Mouse (Mus musculus): ENCODE data around the gene Nmur1. TPM values are rescaled to one million over a fixed set of nuclear protein-coding genes. Genes with fewer than 3 reads are reported as not detected.

Nmur1 gene
- polyA plus RNA-seq, 1 experiment: not detected

- H3K27ac ChIP-seq (ENCODE audit: insufficient read depth, low read depth, low read length): no peak overlapping the region
- TF ChIP-seq POLR2A (IDR thresholded peaks at IDR 0.05; ENCODE audit: borderline replicate concordance, low read depth, low read length) (no peak), CTCF (IDR thresholded peaks at IDR 0.05; ENCODE audit: low read depth, low read length) (peak; percentile 69)
- no peak overlapping the region for H3K4me3 ChIP-seq (ENCODE audit: insufficient read depth, low read length)
Measured at GRCm38 (mm10) chr1:86371997-86372396, 54.0 kb downstream of the Nmur1 start.

GRCm38 (mm10) chr1:86368086-86368485 lies 57.9 kb downstream of the Nmur1 start:
- Histone ChIP-seq H3K4me3 (ENCODE audit: insufficient read depth, low read length) (no peak overlapping the region), H3K4me1 (ENCODE audit: control insufficient read depth, insufficient read depth, low read length) (no peaks in the 10 kb centered on the region; the same call in 1 of the 2 replicates), H3K27ac (ENCODE audit: insufficient read depth, low read depth, low read length) (no peak overlapping the region)
- TF ChIP-seq POLR2A (IDR thresholded peaks at IDR 0.05; ENCODE audit: borderline replicate concordance, low read depth, low read length) (no peak), CTCF (IDR thresholded peaks at IDR 0.05; ENCODE audit: low read depth, low read length) (no peak)

More at GRCm38 (mm10) chr1:86371997-86372396, 54.0 kb downstream of the Nmur1 start:
- no peaks in the 10 kb centered on the region for H3K4me1 ChIP-seq (ENCODE audit: control insufficient read depth, insufficient read depth, low read length)

GRCm38 (mm10) chr1:86363671-86364070 lies 62.4 kb downstream of the Nmur1 start:
- no peak overlapping the region for H3K4me3 ChIP-seq (ENCODE audit: insufficient read depth, low read length)
- H3K27ac ChIP-seq (ENCODE audit: insufficient read depth, low read depth, low read length): no peak overlapping the region
- H3K4me1 ChIP-seq (ENCODE audit: control insufficient read depth, insufficient read depth, low read length): peaks cover 11% of the 10 kb centered on the region
- TF ChIP-seq CTCF (IDR thresholded peaks at IDR 0.05; ENCODE audit: low read depth, low read length) (peak; percentile 37; the same call in 1 of the 2 replicates), POLR2A (IDR thresholded peaks at IDR 0.05; ENCODE audit: borderline replicate concordance, low read depth, low read length) (no peak)

- TF ChIP-seq POLR2A (IDR thresholded peaks at IDR 0.05; ENCODE audit: borderline replicate concordance, low read depth, low read length) (no peak), CTCF (IDR thresholded peaks at IDR 0.05; ENCODE audit: low read depth, low read length) (no peak)
- no peak overlapping the region for H3K4me3 ChIP-seq (ENCODE audit: insufficient read depth, low read length)
- H3K27ac ChIP-seq (ENCODE audit: insufficient read depth, low read depth, low read length): no peak overlapping the region
- peaks cover 13% of the 10 kb centered on the region for H3K4me1 ChIP-seq (ENCODE audit: control insufficient read depth, insufficient read depth, low read length)
Measured at GRCm38 (mm10) chr1:86361852-86362615, 64.0 kb downstream of the Nmur1 start.

GRCm38 (mm10) chr1:86360441-86360840 lies 65.6 kb downstream of the Nmur1 start:
- H3K27ac ChIP-seq (ENCODE audit: insufficient read depth, low read depth, low read length): 0 out of 2 replicates have a peak overlapping the region, but pooled peaks have one; percentile 15
- H3K4me3 ChIP-seq (ENCODE audit: insufficient read depth, low read length): peak overlapping the region; percentile 71
- peaks cover 21% of the 10 kb centered on the region for H3K4me1 ChIP-seq (ENCODE audit: control insufficient read depth, insufficient read depth, low read length)
- TF ChIP-seq CTCF (IDR thresholded peaks at IDR 0.05; ENCODE audit: low read depth, low read length) (no peak), POLR2A (IDR thresholded peaks at IDR 0.05; ENCODE audit: borderline replicate concordance, low read depth, low read length) (no peak)

GRCm38 (mm10) chr1:86359798-86360179 lies 66.2 kb downstream of the Nmur1 start:
- H3K27ac ChIP-seq (ENCODE audit: insufficient read depth, low read depth, low read length): peak overlapping the region; percentile 15
- TF ChIP-seq POLR2A (IDR thresholded peaks at IDR 0.05; ENCODE audit: borderline replicate concordance, low read depth, low read length) (no peak), CTCF (IDR thresholded peaks at IDR 0.05; ENCODE audit: low read depth, low read length) (no peak)
- peaks cover 21% of the 10 kb centered on the region for H3K4me1 ChIP-seq (ENCODE audit: control insufficient read depth, insufficient read depth, low read length)
- peak overlapping the region; percentile 71 for H3K4me3 ChIP-seq (ENCODE audit: insufficient read depth, low read length)

GRCm38 (mm10) chr1:86358906-86359797 lies 66.9 kb downstream of the Nmur1 start, which contains the start of gene Ncl:
Ncl (minus strand) TSS chr1:86359400.
- Histone ChIP-seq H3K27ac (ENCODE audit: insufficient read depth, low read depth, low read length) (peak within 1 kb of the TSS; percentile 92), H3K4me1 (ENCODE audit: control insufficient read depth, insufficient read depth, low read length) (peaks cover 23% of the 10 kb centered on the region), H3K4me3 (ENCODE audit: insufficient read depth, low read length) (peak within 1 kb of the TSS; percentile 89)
- TF ChIP-seq POLR2A (IDR thresholded peaks at IDR 0.05; ENCODE audit: borderline replicate concordance, low read depth, low read length) (peak; percentile 95), CTCF (IDR thresholded peaks at IDR 0.05; ENCODE audit: low read depth, low read length) (no peak)

- H3K27ac ChIP-seq (ENCODE audit: insufficient read depth, low read depth, low read length): peak overlapping the region; percentile 92
- peaks cover 23% of the 10 kb centered on the region for H3K4me1 ChIP-seq (ENCODE audit: control insufficient read depth, insufficient read depth, low read length)
- peak overlapping the region; percentile 89 for H3K4me3 ChIP-seq (ENCODE audit: insufficient read depth, low read length)
- no peak for TF ChIP-seq CTCF (IDR thresholded peaks at IDR 0.05; ENCODE audit: low read depth, low read length)
- no peak for TF ChIP-seq POLR2A (IDR thresholded peaks at IDR 0.05; ENCODE audit: borderline replicate concordance, low read depth, low read length)
Measured at GRCm38 (mm10) chr1:86358229-86358905, 67.7 kb downstream of the Nmur1 start.

- H3K4me1 ChIP-seq (ENCODE audit: control insufficient read depth, insufficient read depth, low read length): peaks cover 15% of the 10 kb centered on the region
- no peak overlapping the region for H3K4me3 ChIP-seq (ENCODE audit: insufficient read depth, low read length)
- TF ChIP-seq POLR2A (IDR thresholded peaks at IDR 0.05; ENCODE audit: borderline replicate concordance, low read depth, low read length) (no peak), CTCF (IDR thresholded peaks at IDR 0.05; ENCODE audit: low read depth, low read length) (no peak)
- H3K27ac ChIP-seq (ENCODE audit: insufficient read depth, low read depth, low read length): no peak overlapping the region
Measured at GRCm38 (mm10) chr1:86354186-86354585, 71.8 kb downstream of the Nmur1 start.
